Mouse (Mus musculus) liver, postnatal 0 days (tissue): Measurements from ENCODE around the gene Knstrn.

Experiments used
- CTCF ChIP-seq: sonication (generic); IDR thresholded peaks from 2 replicates; pipeline ENCODE4 v1.5.1; 2016; ENCODE audit warnings: antibody characterized with exemption, low read depth
- EP300 ChIP-seq: IDR thresholded peaks from 2 replicates; pipeline ENCODE4 v1.6.1; 2016; ENCODE audit warnings: antibody characterized with exemption, low read depth, mild to moderate bottlenecking

DNA sequence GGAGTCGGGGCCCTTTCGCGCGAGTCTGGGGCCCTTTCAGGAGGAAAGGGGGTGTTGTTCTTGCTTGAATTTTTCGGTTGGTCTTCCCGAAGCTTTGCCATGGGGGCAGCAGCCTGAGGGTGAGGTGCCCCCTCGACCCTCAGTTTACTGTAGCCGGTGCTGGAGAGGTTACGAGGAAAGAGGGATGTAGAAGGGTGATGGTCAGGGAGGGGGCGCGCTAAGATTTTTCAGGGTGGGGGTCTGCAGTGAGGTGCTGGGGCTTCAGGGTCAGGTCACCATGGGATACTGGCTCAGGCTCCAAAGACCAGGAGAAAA is 87.0 kb downstream of the Knstrn start:
- TF ChIP-seq CTCF (no peak), EP300 (no peak)
